Mouse (Mus musculus): ENCODE measurements around the gene Erc2. TPM values are rescaled to one million over a fixed set of nuclear protein-coding genes. Genes with fewer than 3 reads are reported as not detected.

Gene Erc2
- polyA plus RNA-seq, 2 experiments, result 4.9 to 6.5 TPM

- no peaks in the 10 kb centered on the region for H3K27me3 ChIP-seq (ENCODE audit: control insufficient read depth, insufficient read depth, low read length)
- WGBS, result 61% methylated on average over 1 of the region's 1 CpGs
- no peak overlapping the region for H3K4me2 ChIP-seq (replicated peaks; ENCODE audit: low read depth, low read length, severe bottlenecking)
- no peak overlapping the region for H3K27ac ChIP-seq (replicated peaks; ENCODE audit: low read depth, low read length)
- no peaks in the 10 kb centered on the region for H3K36me3 ChIP-seq (ENCODE audit: control insufficient read depth, insufficient read depth, low read length)
- no peak overlapping the region for H3K9ac ChIP-seq (ENCODE audit: low read depth, low read length, severe bottlenecking)
- H3K4me3 ChIP-seq (replicated peaks; ENCODE audit: low read length), result no peak overlapping the region
- no peak for TF ChIP-seq POLR2A (IDR thresholded peaks at IDR 0.05; ENCODE audit: borderline replicate concordance, extremely low read depth, insufficient read depth, insufficient read length)
- no peak for ATAC-seq (ENCODE audit: low FRiP score, low read depth)
- no peaks in the 10 kb centered on the region for H3K4me1 ChIP-seq (ENCODE audit: control insufficient read depth, insufficient read depth, low read length)
- no peaks in the 10 kb centered on the region for H3K9me3 ChIP-seq (ENCODE audit: control insufficient read depth, low read length)
- no peak for DNase-seq (ENCODE audit: low spot score)
These were observed 353.4 kb downstream of the Erc2 start for GRCm38 (mm10) chr14:27975661-27976060.

GRCm38 (mm10) chr14:27984758-27985157 is 362.5 kb downstream of the Erc2 start:
- no peaks in the 10 kb centered on the region for H3K36me3 ChIP-seq (ENCODE audit: control insufficient read depth, insufficient read depth, low read length)
- no peak overlapping the region for H3K27ac ChIP-seq (replicated peaks; ENCODE audit: low read depth, low read length)
- ATAC-seq (ENCODE audit: low FRiP score, low read depth) (no peak), DNase-seq (ENCODE audit: low spot score) (no peak)
- no peaks in the 10 kb centered on the region for H3K9me3 ChIP-seq (ENCODE audit: control insufficient read depth, low read length)
- WGBS, result 84% methylated on average over 3 of the region's 3 CpGs
- H3K4me1 ChIP-seq (ENCODE audit: control insufficient read depth, insufficient read depth, low read length), result no peaks in the 10 kb centered on the region
- H3K9ac ChIP-seq (ENCODE audit: low read depth, low read length, severe bottlenecking), result no peak overlapping the region
- no peak overlapping the region for H3K4me3 ChIP-seq (replicated peaks; ENCODE audit: low read length)
- no peak for TF ChIP-seq POLR2A (IDR thresholded peaks at IDR 0.05; ENCODE audit: borderline replicate concordance, extremely low read depth, insufficient read depth, insufficient read length)
- H3K4me2 ChIP-seq (replicated peaks; ENCODE audit: low read depth, low read length, severe bottlenecking), result no peak overlapping the region
- H3K27me3 ChIP-seq (ENCODE audit: control insufficient read depth, insufficient read depth, low read length), result no peaks in the 10 kb centered on the region

GRCm38 (mm10) chr14:27985201-27985600 is 363.0 kb downstream of the Erc2 start:
- 52% methylated on average over 5 of the region's 5 CpGs for WGBS
- DNase-seq (ENCODE audit: low spot score), result peak; percentile 17
- Histone ChIP-seq H3K4me2 (replicated peaks; ENCODE audit: low read depth, low read length, severe bottlenecking) (no peak overlapping the region), H3K27ac (replicated peaks; ENCODE audit: low read depth, low read length) (no peak overlapping the region), H3K36me3 (ENCODE audit: control insufficient read depth, insufficient read depth, low read length) (no peaks in the 10 kb centered on the region), H3K9me3 (ENCODE audit: control insufficient read depth, low read length) (no peaks in the 10 kb centered on the region), H3K4me3 (replicated peaks; ENCODE audit: low read length) (no peak overlapping the region), H3K9ac (ENCODE audit: low read depth, low read length, severe bottlenecking) (no peak overlapping the region), H3K27me3 (ENCODE audit: control insufficient read depth, insufficient read depth, low read length) (no peaks in the 10 kb centered on the region), H3K4me1 (ENCODE audit: control insufficient read depth, insufficient read depth, low read length) (no peaks in the 10 kb centered on the region)
- no peak for ATAC-seq (ENCODE audit: low FRiP score, low read depth)
- TF ChIP-seq POLR2A (IDR thresholded peaks at IDR 0.05; ENCODE audit: borderline replicate concordance, extremely low read depth, insufficient read depth, insufficient read length), result no peak

DNA sequence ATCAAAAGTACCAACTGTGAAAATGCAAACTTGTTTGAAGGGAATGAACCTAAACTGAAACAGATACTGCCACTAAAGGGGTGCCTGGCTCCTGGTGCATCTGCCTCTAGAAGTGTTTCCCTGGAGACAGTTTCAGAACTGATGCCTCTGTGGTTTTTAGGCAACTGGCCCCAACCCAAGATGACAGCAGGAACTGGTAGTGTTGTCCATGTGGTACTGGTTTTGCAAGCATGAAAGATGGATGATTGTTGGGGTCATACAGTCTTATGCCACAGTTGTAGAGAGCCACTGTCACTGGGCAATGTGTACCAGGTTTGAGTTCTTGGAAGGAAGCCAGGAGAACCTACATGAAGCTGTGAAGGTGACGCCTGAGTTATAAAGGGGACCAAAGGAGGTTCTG is 365.2 kb downstream of the Erc2 start:
- no peaks in the 10 kb centered on the region for H3K9me3 ChIP-seq (ENCODE audit: control insufficient read depth, low read length)
- no peak overlapping the region for H3K4me2 ChIP-seq (replicated peaks; ENCODE audit: low read depth, low read length, severe bottlenecking)
- TF ChIP-seq POLR2A (IDR thresholded peaks at IDR 0.05; ENCODE audit: borderline replicate concordance, extremely low read depth, insufficient read depth, insufficient read length), result no peak
- H3K27ac ChIP-seq (replicated peaks; ENCODE audit: low read depth, low read length), result no peak overlapping the region
- no peak for DNase-seq (ENCODE audit: low spot score)
- H3K4me3 ChIP-seq (replicated peaks; ENCODE audit: low read length), result no peak overlapping the region
- H3K9ac ChIP-seq (ENCODE audit: low read depth, low read length, severe bottlenecking), result no peak overlapping the region
- 84% methylated on average over 1 of the region's 1 CpGs for WGBS
- ATAC-seq (ENCODE audit: low FRiP score, low read depth), result no peak
- H3K27me3 ChIP-seq (ENCODE audit: control insufficient read depth, insufficient read depth, low read length), result no peaks in the 10 kb centered on the region
- no peaks in the 10 kb centered on the region for H3K36me3 ChIP-seq (ENCODE audit: control insufficient read depth, insufficient read depth, low read length)
- no peaks in the 10 kb centered on the region for H3K4me1 ChIP-seq (ENCODE audit: control insufficient read depth, insufficient read depth, low read length)

GRCm38 (mm10) chr14:27998551-27998950 is 376.3 kb downstream of the Erc2 start:
- no peak for TF ChIP-seq POLR2A (IDR thresholded peaks at IDR 0.05; ENCODE audit: borderline replicate concordance, extremely low read depth, insufficient read depth, insufficient read length)
- Histone ChIP-seq H3K9ac (ENCODE audit: low read depth, low read length, severe bottlenecking) (no peak overlapping the region), H3K36me3 (ENCODE audit: control insufficient read depth, insufficient read depth, low read length) (no peaks in the 10 kb centered on the region), H3K27ac (replicated peaks; ENCODE audit: low read depth, low read length) (no peak overlapping the region), H3K9me3 (ENCODE audit: control insufficient read depth, low read length) (no peaks in the 10 kb centered on the region), H3K4me1 (ENCODE audit: control insufficient read depth, insufficient read depth, low read length) (no peaks in the 10 kb centered on the region; the same call in 1 of the 2 replicates), H3K27me3 (ENCODE audit: control insufficient read depth, insufficient read depth, low read length) (no peaks in the 10 kb centered on the region), H3K4me3 (replicated peaks; ENCODE audit: low read length) (no peak overlapping the region), H3K4me2 (replicated peaks; ENCODE audit: low read depth, low read length, severe bottlenecking) (no peak overlapping the region)
- DNase-seq (ENCODE audit: low spot score) (no peak), ATAC-seq (ENCODE audit: low FRiP score, low read depth) (no peak)
- 21% methylated on average over 3 of the region's 3 CpGs for WGBS

- H3K4me3 ChIP-seq (replicated peaks; ENCODE audit: low read length), result no peak overlapping the region
- TF ChIP-seq POLR2A (IDR thresholded peaks at IDR 0.05; ENCODE audit: borderline replicate concordance, extremely low read depth, insufficient read depth, insufficient read length), result no peak
- no peak overlapping the region for H3K4me2 ChIP-seq (replicated peaks; ENCODE audit: low read depth, low read length, severe bottlenecking)
- DNase-seq (ENCODE audit: low spot score) (peak; percentile 65), ATAC-seq (ENCODE audit: low FRiP score, low read depth) (no peak)
- H3K4me1 ChIP-seq (ENCODE audit: control insufficient read depth, insufficient read depth, low read length), result peaks cover 2% of the 10 kb centered on the region; the same call in 1 of the 2 replicates
- no peaks in the 10 kb centered on the region for H3K9me3 ChIP-seq (ENCODE audit: control insufficient read depth, low read length)
- no peak overlapping the region for H3K9ac ChIP-seq (ENCODE audit: low read depth, low read length, severe bottlenecking)
- WGBS, result 29% methylated on average over 4 of the region's 4 CpGs
- no peak overlapping the region for H3K27ac ChIP-seq (replicated peaks; ENCODE audit: low read depth, low read length)
- no peaks in the 10 kb centered on the region for H3K36me3 ChIP-seq (ENCODE audit: control insufficient read depth, insufficient read depth, low read length)
- H3K27me3 ChIP-seq (ENCODE audit: control insufficient read depth, insufficient read depth, low read length), result no peaks in the 10 kb centered on the region
These were observed 381.8 kb downstream of the Erc2 start for GRCm38 (mm10) chr14:28004023-28004422.

All from limb, embryonic 14.5 days (tissue).